Mouse (Mus musculus): ENCODE data around the gene Lpp. TPM values are rescaled to one million over a fixed set of nuclear protein-coding genes. Genes with fewer than 3 reads are reported as not detected.

Lpp gene
- polyA plus RNA-seq, 1 experiment from 2014 or later = 42.6 TPM

DNA sequence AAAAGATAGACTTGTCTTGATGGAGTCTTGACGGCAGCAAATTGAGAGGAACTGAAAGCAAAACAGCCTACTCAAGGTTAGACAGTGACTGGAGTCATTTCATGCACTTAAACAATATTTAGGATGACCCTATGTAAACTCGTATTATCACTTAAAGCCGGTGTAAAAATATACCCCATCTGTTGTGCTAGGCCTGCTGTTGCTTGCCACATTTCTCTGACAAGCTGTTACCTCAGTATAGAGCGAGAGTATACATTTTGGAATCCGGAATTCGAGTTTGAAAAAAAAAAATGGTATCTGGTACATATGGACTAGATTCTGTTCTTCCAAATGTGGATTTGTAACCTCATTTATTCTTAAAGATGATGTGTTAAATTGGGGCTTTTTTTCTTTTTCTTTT is 416.5 kb downstream of the Lpp start:
- H3K27ac ChIP-seq (ENCODE audit: low read length) = no peak overlapping the region
- no peak overlapping the region for H3K9ac ChIP-seq (ENCODE audit: low read length)
- H3K4me1 ChIP-seq (ENCODE audit: control insufficient read depth, insufficient read depth, low read length) = no peaks in the 10 kb centered on the region
- no peaks in the 10 kb centered on the region for H3K36me3 ChIP-seq (ENCODE audit: control insufficient read depth, insufficient read depth)
- H3K4me2 ChIP-seq (ENCODE audit: low read depth, low read length) = no peak overlapping the region
- no peak overlapping the region for H3K4me3 ChIP-seq (ENCODE audit: low read length)
- H3K9me3 ChIP-seq (replicated peaks; ENCODE audit: control insufficient read depth, low read length) = no peaks in the 10 kb centered on the region
- ATAC-seq (replicated peaks; ENCODE audit: extremely low read depth, insufficient read depth, low FRiP score) = no peak
- no peaks in the 10 kb centered on the region for H3K27me3 ChIP-seq (ENCODE audit: control insufficient read depth, insufficient read depth, low read length)
- 86% methylated on average over 6 of the region's 6 CpGs for WGBS

DNA sequence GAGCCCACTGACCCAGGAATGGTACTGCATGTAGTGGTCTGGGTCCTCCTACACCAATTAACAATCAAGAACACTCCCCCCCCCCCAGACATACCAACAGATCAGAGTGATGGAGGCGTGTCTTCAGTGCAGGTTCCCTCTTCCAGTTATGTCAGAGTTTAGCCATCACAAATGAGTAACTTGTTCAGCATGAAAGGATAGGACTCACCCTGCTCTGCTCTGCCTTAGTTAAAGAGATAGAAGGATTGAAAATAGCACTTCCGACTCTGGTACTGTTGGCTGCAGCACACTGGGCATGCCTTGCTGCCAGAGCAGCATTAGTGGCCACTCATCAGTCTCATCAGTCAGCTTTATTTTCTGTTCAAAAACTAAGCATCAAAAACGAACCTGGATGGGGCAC is 423.3 kb downstream of the Lpp start:
- H3K27ac ChIP-seq (ENCODE audit: low read length) = no peak overlapping the region
- H3K4me1 ChIP-seq (ENCODE audit: control insufficient read depth, insufficient read depth, low read length) = no peaks in the 10 kb centered on the region
- no peaks in the 10 kb centered on the region for H3K9me3 ChIP-seq (replicated peaks; ENCODE audit: control insufficient read depth, low read length)
- WGBS = 71% methylated on average over 3 of the region's 3 CpGs
- no peaks in the 10 kb centered on the region for H3K36me3 ChIP-seq (ENCODE audit: control insufficient read depth, insufficient read depth)
- no peaks in the 10 kb centered on the region for H3K27me3 ChIP-seq (ENCODE audit: control insufficient read depth, insufficient read depth, low read length)
- no peak overlapping the region for H3K9ac ChIP-seq (ENCODE audit: low read length)
- ATAC-seq (replicated peaks; ENCODE audit: extremely low read depth, insufficient read depth, low FRiP score) = no peak
- no peak overlapping the region for H3K4me2 ChIP-seq (ENCODE audit: low read depth, low read length)
- no peak overlapping the region for H3K4me3 ChIP-seq (ENCODE audit: low read length)

DNA sequence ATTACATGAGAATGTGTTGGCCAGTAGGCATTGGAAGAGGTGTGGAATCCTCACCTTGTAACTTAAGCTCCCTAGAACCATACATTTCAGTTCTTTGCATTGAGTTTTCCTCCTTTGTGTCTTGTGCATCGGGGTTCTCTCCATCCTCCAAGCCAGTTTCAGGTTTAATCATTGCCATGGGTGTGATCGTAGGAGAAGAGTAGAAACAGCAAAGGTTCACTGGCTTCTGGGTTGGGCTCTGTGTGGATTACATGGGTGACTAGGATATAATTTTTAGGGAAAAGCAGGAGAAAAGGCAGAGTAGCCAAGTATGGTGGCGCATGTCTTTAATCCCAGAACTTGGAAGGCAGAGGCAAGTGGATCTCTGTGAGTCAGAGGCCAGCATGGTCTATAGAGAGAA is 424.1 kb downstream of the Lpp start:
- WGBS = 97% methylated on average over 3 of the region's 3 CpGs

DNA sequence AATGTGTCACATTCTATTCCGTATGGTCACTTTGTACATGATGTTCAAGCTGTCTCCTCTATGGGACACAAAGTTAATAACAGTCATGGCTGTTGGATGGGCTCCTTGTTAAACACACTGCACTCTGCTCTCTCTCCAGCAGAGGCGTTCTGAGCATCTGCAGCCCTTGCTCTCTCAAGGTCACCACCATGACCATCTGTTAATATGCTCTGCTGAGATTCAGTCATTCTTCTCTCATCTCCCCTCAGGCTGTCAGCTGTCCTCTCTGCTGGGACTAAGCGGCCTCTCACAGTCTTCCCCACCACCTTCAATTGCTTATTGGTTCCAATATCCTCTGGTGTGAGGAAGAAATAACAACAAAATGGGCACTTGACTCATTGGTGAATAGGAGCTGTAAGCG is 425.8 kb downstream of the Lpp start:
- H3K9ac ChIP-seq (ENCODE audit: low read length) = no peak overlapping the region
- whole genome bisulfite sequencing = 70% methylated on average over 4 of the region's 4 CpGs
- H3K36me3 ChIP-seq (ENCODE audit: control insufficient read depth, insufficient read depth) = peaks cover 2% of the 10 kb centered on the region; the same call in 1 of the 2 replicates
- ATAC-seq (replicated peaks; ENCODE audit: extremely low read depth, insufficient read depth, low FRiP score) = no peak; the same call in 1 of the 2 replicates
- 0 out of 2 replicates have a peak, but pooled peaks cover 3% of the 10 kb centered on the region for H3K4me1 ChIP-seq (ENCODE audit: control insufficient read depth, insufficient read depth, low read length)
- H3K27ac ChIP-seq (ENCODE audit: low read length) = no peak overlapping the region
- H3K27me3 ChIP-seq (ENCODE audit: control insufficient read depth, insufficient read depth, low read length) = no peaks in the 10 kb centered on the region
- no peaks in the 10 kb centered on the region for H3K9me3 ChIP-seq (replicated peaks; ENCODE audit: control insufficient read depth, low read length)
- H3K4me3 ChIP-seq (ENCODE audit: low read length) = no peak overlapping the region
- no peak overlapping the region for H3K4me2 ChIP-seq (ENCODE audit: low read depth, low read length)

More for the DNA sequence above, 424.1 kb downstream of the Lpp start:
- Histone ChIP-seq H3K4me2 (ENCODE audit: low read depth, low read length) (no peak overlapping the region), H3K27ac (ENCODE audit: low read length) (no peak overlapping the region), H3K9me3 (replicated peaks; ENCODE audit: control insufficient read depth, low read length) (no peaks in the 10 kb centered on the region), H3K9ac (ENCODE audit: low read length) (no peak overlapping the region), H3K4me3 (ENCODE audit: low read length) (no peak overlapping the region), H3K4me1 (ENCODE audit: control insufficient read depth, insufficient read depth, low read length) (no peaks in the 10 kb centered on the region), H3K27me3 (ENCODE audit: control insufficient read depth, insufficient read depth, low read length) (no peaks in the 10 kb centered on the region), H3K36me3 (ENCODE audit: control insufficient read depth, insufficient read depth) (peaks cover 2% of the 10 kb centered on the region; the same call in 1 of the 2 replicates)
- no peak for ATAC-seq (replicated peaks; ENCODE audit: extremely low read depth, insufficient read depth, low FRiP score)

DNA sequence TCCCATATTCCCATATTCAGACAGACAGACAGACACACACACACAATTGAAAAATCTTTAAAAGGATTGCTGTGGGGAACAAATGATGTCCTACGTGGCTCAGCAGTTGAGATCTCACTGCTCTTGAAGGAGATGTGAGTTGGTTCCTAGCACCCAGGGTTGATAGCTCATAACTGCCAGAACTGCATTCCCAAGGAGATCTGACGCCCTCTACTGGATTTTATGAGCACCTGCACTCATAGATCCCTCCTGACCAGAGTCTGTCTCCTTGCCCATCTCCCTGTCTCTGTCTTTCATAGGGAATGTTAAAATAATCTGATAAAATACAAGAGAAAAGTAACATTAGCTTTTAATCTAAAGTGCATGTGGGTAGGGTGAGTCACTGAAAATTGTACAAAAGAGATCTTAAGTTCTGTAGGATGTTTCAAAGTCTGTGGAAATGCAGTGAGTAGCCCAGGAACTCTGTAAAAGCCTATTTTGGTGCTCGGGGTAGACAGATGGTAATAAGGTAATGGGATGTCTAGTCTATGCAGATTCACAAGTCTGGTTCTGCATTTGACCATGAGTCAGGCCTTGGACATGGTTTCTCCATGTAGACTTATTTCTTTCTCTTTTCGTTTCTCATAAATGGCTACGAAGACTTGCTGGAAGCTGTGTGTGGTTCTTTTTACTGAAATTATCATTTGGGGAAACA is 429.0 kb downstream of the Lpp start:
- H3K4me3 ChIP-seq (ENCODE audit: low read length) = no peak overlapping the region
- H3K9ac ChIP-seq (ENCODE audit: low read length) = no peak overlapping the region
- 87% methylated on average over 5 of the region's 5 CpGs for WGBS
- no peaks in the 10 kb centered on the region for H3K9me3 ChIP-seq (replicated peaks; ENCODE audit: control insufficient read depth, low read length)
- no peak overlapping the region for H3K4me2 ChIP-seq (ENCODE audit: low read depth, low read length)
- H3K4me1 ChIP-seq (ENCODE audit: control insufficient read depth, insufficient read depth, low read length) = peaks cover 11% of the 10 kb centered on the region; the same call in 1 of the 2 replicates
- ATAC-seq (replicated peaks; ENCODE audit: extremely low read depth, insufficient read depth, low FRiP score) = no peak
- peaks cover 2% of the 10 kb centered on the region; the same call in 1 of the 2 replicates for H3K36me3 ChIP-seq (ENCODE audit: control insufficient read depth, insufficient read depth)
- no peaks in the 10 kb centered on the region for H3K27me3 ChIP-seq (ENCODE audit: control insufficient read depth, insufficient read depth, low read length)
- no peak overlapping the region for H3K27ac ChIP-seq (ENCODE audit: low read length)

DNA sequence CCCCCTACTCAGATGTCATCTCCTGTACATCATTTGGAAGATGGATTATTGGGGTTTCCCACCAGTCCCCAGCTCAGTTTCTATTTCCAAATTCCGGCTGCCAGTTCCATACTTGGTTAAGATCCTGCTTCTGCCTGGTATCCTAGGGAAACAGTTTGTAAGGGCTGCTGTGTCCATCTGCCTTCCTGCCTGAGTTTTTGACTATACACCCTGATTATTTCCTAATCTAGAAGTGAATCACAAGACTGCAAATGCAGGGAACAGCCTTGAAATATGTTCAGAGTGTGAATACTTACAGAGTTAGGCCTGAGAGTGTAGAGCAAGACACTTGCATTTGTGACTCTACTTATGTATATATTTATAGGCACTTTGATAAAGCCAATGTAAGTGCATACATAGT is 429.6 kb downstream of the Lpp start:
- no peak overlapping the region for H3K27ac ChIP-seq (ENCODE audit: low read length)
- no peaks in the 10 kb centered on the region for H3K27me3 ChIP-seq (ENCODE audit: control insufficient read depth, insufficient read depth, low read length)
- no peak overlapping the region for H3K4me3 ChIP-seq (ENCODE audit: low read length)
- 89% methylated on average over 1 of the region's 1 CpGs for WGBS
- H3K9me3 ChIP-seq (replicated peaks; ENCODE audit: control insufficient read depth, low read length) = no peaks in the 10 kb centered on the region
- H3K36me3 ChIP-seq (ENCODE audit: control insufficient read depth, insufficient read depth) = peaks cover 2% of the 10 kb centered on the region; the same call in 1 of the 2 replicates
- no peak overlapping the region for H3K4me2 ChIP-seq (ENCODE audit: low read depth, low read length)
- no peak for ATAC-seq (replicated peaks; ENCODE audit: extremely low read depth, insufficient read depth, low FRiP score)
- peaks cover 11% of the 10 kb centered on the region; the same call in 1 of the 2 replicates for H3K4me1 ChIP-seq (ENCODE audit: control insufficient read depth, insufficient read depth, low read length)
- no peak overlapping the region for H3K9ac ChIP-seq (ENCODE audit: low read length)

DNA sequence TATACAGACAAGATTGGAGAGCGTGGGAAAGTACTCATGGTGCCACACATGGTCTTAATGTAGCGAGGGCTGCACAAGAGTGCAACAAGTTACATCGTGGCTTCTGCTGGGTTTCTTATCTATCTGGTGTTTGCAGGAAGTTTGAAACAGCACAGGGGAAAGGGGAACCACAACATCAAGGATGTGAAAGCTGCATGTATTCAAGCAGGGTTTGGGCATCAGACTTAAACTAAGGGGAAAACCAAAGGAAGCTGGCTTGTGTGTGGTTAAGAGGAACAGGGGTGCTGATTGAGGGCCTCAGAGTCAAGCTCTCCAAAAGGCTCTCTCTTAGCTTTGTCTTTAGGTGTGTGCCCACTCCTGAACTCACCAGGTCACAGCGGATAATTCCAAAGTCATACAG is 433.1 kb downstream of the Lpp start:
- Histone ChIP-seq H3K36me3 (ENCODE audit: control insufficient read depth, insufficient read depth) (peaks cover 2% of the 10 kb centered on the region; the same call in 1 of the 2 replicates), H3K4me2 (ENCODE audit: low read depth, low read length) (no peak overlapping the region), H3K4me1 (ENCODE audit: control insufficient read depth, insufficient read depth, low read length) (peaks cover 16% of the 10 kb centered on the region; the same call in 1 of the 2 replicates), H3K27me3 (ENCODE audit: control insufficient read depth, insufficient read depth, low read length) (no peaks in the 10 kb centered on the region), H3K27ac (ENCODE audit: low read length) (no peak overlapping the region), H3K9me3 (replicated peaks; ENCODE audit: control insufficient read depth, low read length) (no peaks in the 10 kb centered on the region), H3K9ac (ENCODE audit: low read length) (no peak overlapping the region), H3K4me3 (ENCODE audit: low read length) (no peak overlapping the region)
- WGBS = 79% methylated on average over 4 of the region's 4 CpGs
- ATAC-seq (replicated peaks; ENCODE audit: extremely low read depth, insufficient read depth, low FRiP score) = no peak

DNA sequence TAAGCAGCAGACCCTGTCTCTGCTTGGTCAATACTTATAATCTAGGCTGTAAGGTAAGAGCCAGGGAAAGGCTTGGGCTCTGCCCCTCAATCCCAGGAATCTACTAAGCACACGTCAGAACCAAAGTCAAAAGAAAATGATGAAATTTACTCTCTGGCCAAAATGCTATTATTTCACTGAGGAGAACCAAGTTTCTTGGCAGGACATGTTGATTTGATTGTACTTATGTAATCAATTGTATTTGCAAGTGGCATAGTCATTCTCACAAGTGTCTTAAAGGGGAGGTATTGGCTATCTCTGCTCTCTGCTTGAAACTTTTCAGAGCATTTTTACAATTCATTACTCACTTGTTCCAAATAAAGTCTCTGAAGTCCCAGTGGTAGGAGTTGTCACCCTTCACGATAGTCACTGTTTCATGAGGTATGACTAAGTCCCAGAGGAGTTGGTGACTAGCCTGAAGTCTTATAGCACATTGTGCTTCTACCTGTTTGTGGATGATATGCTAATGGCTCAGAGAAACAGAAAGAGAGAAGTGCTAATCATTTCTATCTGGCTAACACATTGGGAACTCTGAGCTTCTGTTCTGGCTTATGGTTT is 435.0 kb downstream of the Lpp start:
- H3K4me3 ChIP-seq (ENCODE audit: low read length) = no peak overlapping the region
- H3K27ac ChIP-seq (ENCODE audit: low read length) = no peak overlapping the region
- no peaks in the 10 kb centered on the region for H3K27me3 ChIP-seq (ENCODE audit: control insufficient read depth, insufficient read depth, low read length)
- H3K9me3 ChIP-seq (replicated peaks; ENCODE audit: control insufficient read depth, low read length) = no peaks in the 10 kb centered on the region
- H3K9ac ChIP-seq (ENCODE audit: low read length) = no peak overlapping the region
- H3K4me1 ChIP-seq (ENCODE audit: control insufficient read depth, insufficient read depth, low read length) = peaks cover 13% of the 10 kb centered on the region; the same call in 1 of the 2 replicates
- no peaks in the 10 kb centered on the region for H3K36me3 ChIP-seq (ENCODE audit: control insufficient read depth, insufficient read depth)
- no peak overlapping the region for H3K4me2 ChIP-seq (ENCODE audit: low read depth, low read length)
- ATAC-seq (replicated peaks; ENCODE audit: extremely low read depth, insufficient read depth, low FRiP score) = no peak
- 78% methylated on average over 2 of the region's 2 CpGs for WGBS

DNA sequence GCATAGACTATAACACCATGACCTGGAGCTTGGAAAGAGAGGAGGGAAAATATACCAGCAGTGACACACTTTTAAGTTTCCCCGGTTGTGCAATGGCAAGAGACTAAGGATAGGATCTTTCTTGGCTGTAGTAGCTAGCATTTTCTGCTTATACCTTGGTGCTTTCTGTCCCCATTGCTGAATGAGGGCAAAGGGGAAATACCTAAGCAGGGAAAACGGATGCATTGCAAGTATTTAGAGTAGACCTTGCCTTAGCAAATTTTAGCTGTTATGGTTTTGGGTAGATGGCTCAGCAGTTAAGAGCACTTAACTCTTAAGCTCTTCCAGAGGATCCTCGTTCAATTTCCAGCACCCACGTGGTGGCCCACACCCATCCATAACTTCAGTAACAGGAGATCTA is 436.6 kb downstream of the Lpp start:
- Histone ChIP-seq H3K4me3 (ENCODE audit: low read length) (no peak overlapping the region), H3K9ac (ENCODE audit: low read length) (no peak overlapping the region), H3K4me1 (ENCODE audit: control insufficient read depth, insufficient read depth, low read length) (peaks cover 13% of the 10 kb centered on the region; the same call in 1 of the 2 replicates), H3K36me3 (ENCODE audit: control insufficient read depth, insufficient read depth) (no peaks in the 10 kb centered on the region), H3K27me3 (ENCODE audit: control insufficient read depth, insufficient read depth, low read length) (no peaks in the 10 kb centered on the region), H3K4me2 (ENCODE audit: low read depth, low read length) (no peak overlapping the region), H3K27ac (ENCODE audit: low read length) (no peak overlapping the region), H3K9me3 (replicated peaks; ENCODE audit: control insufficient read depth, low read length) (no peaks in the 10 kb centered on the region)
- 77% methylated on average over 4 of the region's 4 CpGs for WGBS
- no peak for ATAC-seq (replicated peaks; ENCODE audit: extremely low read depth, insufficient read depth, low FRiP score)
